Comparison of ENCODE assay signal across 24 mouse cellular contexts in genomic region chr19:24785898-24786297, GRCm38 (mm10).
DNase-seq lines count a peak whose midpoint lies in the region; ATAC-seq lines count a peak whose summit lies in the region.
"Had no signal": no experiment of that assay in that cellular context is flagged by ENCODE, and none has a peak within 500 bp of the region (broad histone marks: within the 10 kb centered on the region; RNA-seq: fewer than 3 reads in every experiment).

No protein-coding gene starts in this region.

- no peaks in the 10 kb centered on the region for H3K9me3 ChIP-seq in heart, embryonic 10.5 days
- no peaks in the 10 kb centered on the region for H3K9me3 ChIP-seq in heart, embryonic 11.5 days (replicated peaks; ENCODE audit: control insufficient read depth, low read length)
- H3K9me3 ChIP-seq in embryonic facial prominence, embryonic 14.5 days (ENCODE audit: control insufficient read depth, low read length), result no peaks in the 10 kb centered on the region
- H3K9me3 ChIP-seq: embryonic facial prominence, embryonic 15.5 days; forebrain, embryonic 15.5 days; heart, embryonic 13.5 days; hindbrain, embryonic 12.5 days; hindbrain, embryonic 15.5 days had no signal

- H3K4me3 ChIP-seq in heart, embryonic 10.5 days, result no peak overlapping the region
- H3K4me3 ChIP-seq in heart, embryonic 11.5 days (ENCODE audit: low read depth, low read length), result no peak overlapping the region
- H3K4me3 ChIP-seq in embryonic facial prominence, embryonic 14.5 days (ENCODE audit: low read depth, low read length), result no peak overlapping the region
- H3K4me3 ChIP-seq: embryonic facial prominence, embryonic 15.5 days; forebrain, embryonic 15.5 days; heart, embryonic 13.5 days; hindbrain, embryonic 12.5 days; hindbrain, embryonic 15.5 days had no signal

- 83% methylated on average over 8 of the region's 8 CpGs for WGBS in heart, embryonic 10.5 days
- WGBS in heart, embryonic 11.5 days (ENCODE audit: insufficient replicate concordance), result 83% methylated on average over 8 of the region's 8 CpGs
- 70% methylated on average over 8 of the region's 8 CpGs for WGBS in embryonic facial prominence, embryonic 14.5 days

- no peak overlapping the region for H3K4me2 ChIP-seq in heart, embryonic 11.5 days
- H3K4me2 ChIP-seq in embryonic facial prominence, embryonic 14.5 days (ENCODE audit: low read depth, low read length), result no peak overlapping the region
- H3K4me2 ChIP-seq: forebrain, embryonic 15.5 days; heart, embryonic 13.5 days; hindbrain, embryonic 12.5 days; hindbrain, embryonic 15.5 days had no signal

- no peak overlapping the region for H3K27ac ChIP-seq in heart, embryonic 10.5 days
- no peak overlapping the region for H3K27ac ChIP-seq in heart, embryonic 11.5 days (ENCODE audit: low read depth, low read length)
- H3K27ac ChIP-seq in embryonic facial prominence, embryonic 14.5 days (replicated peaks; ENCODE audit: low read depth, low read length), result 0 out of 2 replicates have a peak overlapping the region, but pooled peaks have one; percentile 52
- H3K27ac ChIP-seq: forebrain, embryonic 15.5 days; heart, embryonic 13.5 days; hindbrain, embryonic 12.5 days; hindbrain, embryonic 15.5 days had no signal

- H3K27me3 ChIP-seq in heart, embryonic 10.5 days (ENCODE audit: insufficient read depth, poor library complexity, severe bottlenecking), result no peaks in the 10 kb centered on the region
- no peaks in the 10 kb centered on the region for H3K27me3 ChIP-seq in heart, embryonic 11.5 days (ENCODE audit: control insufficient read depth, insufficient read depth, low read length)
- no peaks in the 10 kb centered on the region for H3K27me3 ChIP-seq in embryonic facial prominence, embryonic 14.5 days (replicated peaks; ENCODE audit: control insufficient read depth, insufficient read depth, low read length)
- H3K27me3 ChIP-seq: CH12.LX; embryonic facial prominence, embryonic 15.5 days; forebrain, embryonic 15.5 days; heart, embryonic 13.5 days; hindbrain, embryonic 12.5 days; hindbrain, embryonic 15.5 days had no signal

- no peak for ATAC-seq in heart, embryonic 11.5 days (replicated peaks; ENCODE audit: insufficient number of reproducible peaks, low FRiP score, low TSS enrichment)
- ATAC-seq in embryonic facial prominence, embryonic 14.5 days (ENCODE audit: low read depth), result no peak
- ATAC-seq: forebrain, embryonic 15.5 days; intestine, postnatal 0 days had no signal

- H3K36me3 ChIP-seq in heart, embryonic 10.5 days, result 0 out of 2 replicates have a peak, but pooled peaks cover 2% of the 10 kb centered on the region
- H3K36me3 ChIP-seq in heart, embryonic 11.5 days (ENCODE audit: control insufficient read depth, insufficient read depth, low read length), result no peaks in the 10 kb centered on the region
- H3K36me3 ChIP-seq in embryonic facial prominence, embryonic 14.5 days (ENCODE audit: control insufficient read depth, insufficient read depth, low read length), result no peaks in the 10 kb centered on the region
- H3K36me3 ChIP-seq: embryonic facial prominence, embryonic 15.5 days; forebrain, embryonic 15.5 days; hindbrain, embryonic 12.5 days; hindbrain, embryonic 15.5 days had no signal

- peaks cover 46% of the 10 kb centered on the region for H3K4me1 ChIP-seq in heart, embryonic 10.5 days
- peaks cover 16% of the 10 kb centered on the region for H3K4me1 ChIP-seq in heart, embryonic 11.5 days (ENCODE audit: control insufficient read depth, insufficient read depth, low read length)
- peaks cover 34% of the 10 kb centered on the region for H3K4me1 ChIP-seq in embryonic facial prominence, embryonic 14.5 days (ENCODE audit: control insufficient read depth, insufficient read depth, low read length)

- no peak overlapping the region for H3K9ac ChIP-seq in heart, embryonic 11.5 days (ENCODE audit: low read depth, low read length)
- no peak overlapping the region for H3K9ac ChIP-seq in embryonic facial prominence, embryonic 14.5 days (ENCODE audit: low read depth, low read length)
- H3K9ac ChIP-seq: embryonic facial prominence, embryonic 15.5 days; forebrain, embryonic 15.5 days; heart, embryonic 13.5 days; hindbrain, embryonic 12.5 days; hindbrain, embryonic 15.5 days had no signal

- DNase-seq in heart, embryonic 10.5 days (ENCODE audit: low spot score), result peak; percentile 74
- peak; percentile 2 for DNase-seq in ES-CJ7 (ENCODE audit: low read depth, low spot score)
- DNase-seq in ZHBTc4 (ENCODE audit: low read depth, low spot score), result peak; percentile 12
- no peak for DNase-seq in embryonic facial prominence, embryonic 14.5 days (ENCODE audit: low spot score)
- DNase-seq in lung, adult 18-20 months, result no peak
- DNase-seq in kidney, adult 8-10 months, result no peak
- no peak for DNase-seq in urinary bladder, postnatal 4 days (ENCODE audit: low spot score in 2 of 2)
- DNase-seq: adrenal gland, postnatal 10 days; B cell, adult 2 months; cerebellum, adult 11 months; cerebellum, adult 2 months; cerebellum, adult 9-11 months; cerebellum, postnatal 25 days; gastrocnemius, postnatal 10 days; gastrocnemius, postnatal 36 days; heart, postnatal 14 days had no signal

Comparison
In these comparisons a context has a peak if more than half of its experiments do, and no peak if none do; other contexts are left out.
1. DNase-seq: peak in heart, embryonic 10.5 days (single experiment), ES-CJ7 (single experiment) and ZHBTc4 (single experiment); none in embryonic facial prominence, embryonic 14.5 days (single experiment), lung, adult 18-20 months (0 of 2), kidney, adult 8-10 months (0 of 2) and urinary bladder, postnatal 4 days (0 of 2).